Mouse (Mus musculus) CH12.LX (cell line): Measurements from ENCODE around the gene Stat2. TPM values are rescaled to one million over a fixed set of nuclear protein-coding genes. Genes with fewer than 3 reads are reported as not detected.
"Not testable (repeated sequence)": the region's sequence is repeated elsewhere in the genome, so short reads cannot be mapped to it uniquely, and the experiment has no call there.

Experiments used
- DNase-seq: peaks from one replicate; pipeline ENCODE4 v3.0.0-alpha.2; 2013; ENCODE audit errors: extremely low read depth
- H3K27ac ChIP-seq: 2 replicates; pipeline ENCODE4 v1.5.1; 2012; ENCODE audit warnings: low read depth, mild to moderate bottlenecking, control low read depth, moderate library complexity; ENCODE audit not compliant: insufficient read depth
- H3K27me3 ChIP-seq: replicated peaks from 2 replicates; pipeline ENCODE3; 2012; ENCODE audit warnings: inconsistent platforms
- H3K36me3 ChIP-seq, 2 experiments: replicated peaks in 1 of 2; 2 replicates each; pipeline versions ENCODE3 to v1.6.1; 2012; ENCODE audit warnings: inconsistent platforms in 1 of 2, low read length in 1 of 2, mild to moderate bottlenecking in 1 of 2, mixed read lengths in 1 of 2, moderate library complexity in 1 of 2; ENCODE audit not compliant: control insufficient read depth in 1 of 2, insufficient read depth in 1 of 2
- H3K4me1 ChIP-seq, 2 experiments: 2 replicates each; pipeline ENCODE4 v1.6.1; 2012; ENCODE audit warnings: inconsistent platforms in 1 of 2, moderate library complexity in 1 of 2; ENCODE audit not compliant: insufficient read depth in 2 of 2, control insufficient read depth in 1 of 2
- H3K4me2 ChIP-seq: 2 replicates; pipeline ENCODE4 v1.6.1; 2012; ENCODE audit warnings: low read depth, mild to moderate bottlenecking, control low read depth; ENCODE audit not compliant: poor library complexity, insufficient read depth, severe bottlenecking
- H3K4me3 ChIP-seq, 3 experiments: fragments of 150-350 bp in 1 of 3; sonication (generic) in 1 of 3; replicated peaks in 1 of 3; 2 replicates each; pipeline versions ENCODE3 to v1.5.1; 2011 to 2012; ENCODE audit warnings: low read depth in 2 of 3, low read length in 2 of 3, mild to moderate bottlenecking in 2 of 3, moderate library complexity in 2 of 3, control low read depth in 1 of 3, improper control_type of control experiment in 1 of 3, inconsistent platforms in 1 of 3, mixed read lengths in 1 of 3; ENCODE audit not compliant: poor library complexity in 1 of 3
- H3K79me2 ChIP-seq: replicated peaks from 2 replicates; pipeline ENCODE4 v1.6.1; 2012; ENCODE audit warnings: mild to moderate bottlenecking, moderate library complexity; ENCODE audit not compliant: control insufficient read depth, poor library complexity, insufficient read depth, severe bottlenecking; ENCODE audit errors: extremely low read depth
- H3K9ac ChIP-seq: 2 replicates; pipeline ENCODE4 v1.6.1; 2012; ENCODE audit warnings: low read depth, mild to moderate bottlenecking, control low read depth, moderate library complexity; ENCODE audit not compliant: insufficient read depth
- H3K9me3 ChIP-seq: replicated peaks from 2 replicates; pipeline ENCODE3; 2012; ENCODE audit warnings: low read length, inconsistent platforms, mixed read lengths
- CTCF ChIP-seq, 2 experiments: IDR thresholded peaks in 1 of 2; conservative IDR thresholded peaks in 1 of 2; 2 replicates each; pipeline ENCODE4 v1.5.1; 2011 to 2012; ENCODE audit warnings: low read depth in 2 of 2, low read length in 2 of 2, improper control_type of control experiment in 1 of 2, inconsistent platforms in 1 of 2, mild to moderate bottlenecking in 1 of 2, moderate library complexity in 1 of 2
- EP300 ChIP-seq: IDR thresholded peaks from 2 replicates; pipeline ENCODE4 v1.6.1; 2011; ENCODE audit warnings: low read length, improper control_type of control experiment
- RAD21 ChIP-seq: IDR thresholded peaks from 2 replicates; pipeline ENCODE4 v1.6.1; 2011; ENCODE audit warnings: low read depth, mild to moderate bottlenecking, low read length, improper control_type of control experiment, moderate library complexity
- TBP ChIP-seq: conservative IDR thresholded peaks from 2 replicates; pipeline ENCODE4 v1.6.1; 2011; ENCODE audit warnings: low read depth, low read length, improper control_type of control experiment
- UBTF ChIP-seq: IDR thresholded peaks from 2 replicates; pipeline ENCODE4 v1.6.1; 2012; ENCODE audit warnings: low read depth, mild to moderate bottlenecking, inconsistent platforms, low read length, improper control_type of control experiment, moderate library complexity
- USF1 ChIP-seq: IDR thresholded peaks from 2 replicates; pipeline ENCODE4 v1.6.1; 2014; ENCODE audit warnings: low read depth, mild to moderate bottlenecking, inconsistent platforms, low read length, improper control_type of control experiment
- USF2 ChIP-seq: conservative IDR thresholded peaks from 2 replicates; pipeline ENCODE4 v1.6.1; 2011; ENCODE audit warnings: low read depth, low read length, improper control_type of control experiment
- ZNF384 ChIP-seq: IDR thresholded peaks from 2 replicates; pipeline ENCODE4 v1.6.1; 2012; ENCODE audit warnings: low read depth, low read length, improper control_type of control experiment, inconsistent platforms
- dilution Hi-C: fragments of 300-500 bp; cut with MboI; formaldehyde crosslinking; loops from 2 replicates; pipeline ENCODE4 v1.14.3; 2020; ENCODE audit warnings: low sequenced_read_pairs; ENCODE audit not compliant: extremely low pct_unique_long_range_greater_than_20kb, extremely low pct_ligation_motif_present
- in situ Hi-C: fragments of 300-500 bp; cut with MboI; formaldehyde crosslinking; loops from 3 replicates; pipeline ENCODE4 v1.14.3; 2019; ENCODE audit warnings: low sequenced_read_pairs, low pct_ligation_motif_present, low pct_unique_long_range_greater_than_20kb, mixed read lengths
- polyA plus RNA-seq: library from polyadenylated mRNA; unstranded; fragments of >175 nt; gene quantifications from 2 replicates; pipeline ENCODE4 v1.2.1, GENCODE M21; 2012; ENCODE audit warnings: low read depth; ENCODE audit not compliant: insufficient read length
- total RNA-seq, 2 experiments: library from RNA; depleted of rRNA; stranded (reverse); fragments of 300-350 nt in 1 of 2; fragments of >200 nt in 1 of 2; gene quantifications; 2 replicates each; pipeline ENCODE4 v1.2.3; 2012 to 2014

Gene Stat2
- total and polyA plus RNA-seq, 3 experiments = 3.3 to 14.6 (median 12.5) TPM

GRCm38 (mm10) chr10:128270866-128271265 is 507 bp downstream of the Stat2 start:
- H3K9ac ChIP-seq = peak overlapping the region; percentile 48
- TF ChIP-seq CTCF (conservative IDR thresholded peaks at IDR 0.05 in 1 of 2, IDR thresholded peaks at IDR 0.05 in 1 of 2; ENCODE audit: low read depth in 2 of 2, low read length in 2 of 2) (0 out of 4 replicates have a peak, but pooled peaks of 1 of the 2 experiments have one; percentile 10), TBP (no peak)
- in situ Hi-C loops = no loop called here
- H3K4me2 ChIP-seq = peak overlapping the region; percentile 19
- H3K79me2 ChIP-seq = peaks cover 3% of the 10 kb centered on the region
- peak; percentile 34 for DNase-seq
- no peaks in the 10 kb centered on the region for H3K9me3 ChIP-seq
- H3K27ac ChIP-seq = no peak overlapping the region
- H3K4me3 ChIP-seq = peak overlapping the region; percentile 74 to 89 (median 88)
- H3K27me3 ChIP-seq = no peaks in the 10 kb centered on the region
- dilution Hi-C loops = no loop called here
- peaks cover 0 to 15% of the 10 kb centered on the region in 2 experiments for H3K36me3 ChIP-seq
- H3K4me1 ChIP-seq = peaks cover 5 to 21% of the 10 kb centered on the region in 2 experiments; a peak in 2 of 4 replicates

GRCm38 (mm10) chr10:128271883-128272282 is 1.5 kb downstream of the Stat2 start:
- no peak for DNase-seq
- peaks cover 5 to 21% of the 10 kb centered on the region in 2 experiments; a peak in 2 of 4 replicates for H3K4me1 ChIP-seq
- TF ChIP-seq USF1 (peak; percentile 39; the same call in 1 of the 2 replicates), RAD21 (peak; percentile 22), CTCF (conservative IDR thresholded peaks at IDR 0.05 in 1 of 2, IDR thresholded peaks at IDR 0.05 in 1 of 2; ENCODE audit: low read depth in 2 of 2, low read length in 2 of 2) (peak in 1 of 2 experiments; percentile 48; a peak in 2 of 4 replicates), UBTF (no peak), USF2 (peak; percentile 22; the same call in 1 of the 2 replicates), EP300 (no peak)
- TF ChIP-seq, all 38 proteins: peak for 4
- Histone ChIP-seq H3K9me3 (no peaks in the 10 kb centered on the region), H3K4me2 (no peak overlapping the region), H3K27me3 (no peaks in the 10 kb centered on the region), H3K27ac (no peak overlapping the region), H3K36me3 (peaks cover 4 to 24% of the 10 kb centered on the region in 2 experiments), H3K4me3 (no peak overlapping the region), H3K79me2 (peaks cover 3% of the 10 kb centered on the region), H3K9ac (no peak overlapping the region)
- dilution Hi-C loops = no loop called here
- in situ Hi-C loops = no loop called here

- H3K27me3 ChIP-seq, H3K79me2 ChIP-seq: not testable (repeated sequence)
- TF ChIP-seq ZNF384 = 0 out of 2 replicates have a peak, but pooled peaks have one; percentile 27
- TF ChIP-seq, all 38 proteins: peak for 1; not testable (repeated sequence) for 37
- H3K4me3 ChIP-seq, in situ Hi-C loops, DNase-seq, H3K4me2 ChIP-seq, H3K9me3 ChIP-seq, H3K27ac ChIP-seq, dilution Hi-C loops, H3K9ac ChIP-seq: not testable (repeated sequence)
- Histone ChIP-seq H3K4me1 (peaks cover 5 to 21% of the 10 kb centered on the region in 2 experiments; a peak in 2 of 4 replicates), H3K36me3 (peaks cover 8 to 33% of the 10 kb centered on the region in 2 experiments)
Observed at GRCm38 (mm10) chr10:128272819-128273439, 2.6 kb downstream of the Stat2 start.

- H3K9me3 ChIP-seq, in situ Hi-C loops, H3K4me2 ChIP-seq, H3K79me2 ChIP-seq, H3K27ac ChIP-seq, H3K9ac ChIP-seq, H3K27me3 ChIP-seq, DNase-seq, H3K4me3 ChIP-seq, dilution Hi-C loops: not testable (repeated sequence)
- Histone ChIP-seq H3K4me1 (peaks cover 5 to 12% of the 10 kb centered on the region in 2 experiments; a peak in 1 of 4 replicates), H3K36me3 (peaks cover 23 to 55% of the 10 kb centered on the region in 2 experiments)
Observed at GRCm38 (mm10) chr10:128275374-128275773, 5.0 kb downstream of the Stat2 start.
